17 mouse cellular contexts compared by ENCODE assay signal in genomic region chr5:119802617-119803410, GRCm38 (mm10). TPM values are rescaled to one million over a fixed set of nuclear protein-coding genes. Genes with fewer than 3 reads are reported as not detected.
DNase-seq lines count a peak whose midpoint lies in the region; ATAC-seq and TF ChIP-seq lines count a peak whose summit lies in the region.
"Had no signal": no experiment of that assay in that cellular context is flagged by ENCODE, and none has a peak within 500 bp of the region (broad histone marks: within the 10 kb centered on the region; RNA-seq: fewer than 3 reads in every experiment).

No protein-coding gene starts in this region.

- no peak for TF ChIP-seq EP300 in lung, postnatal 0 days (IDR thresholded peaks at IDR 0.05)

- peak overlapping the region; percentile 89 for H3K9ac ChIP-seq in heart, embryonic 13.5 days
- peak overlapping the region; percentile 77 for H3K9ac ChIP-seq in lung, embryonic 16.5 days (ENCODE audit: low read length)
- H3K9ac ChIP-seq in lung, postnatal 0 days (replicated peaks; ENCODE audit: low read depth) = peak overlapping the region; percentile 63; the same call in 1 of the 2 replicates
- H3K9ac ChIP-seq: liver, embryonic 14.5 days; midbrain, embryonic 12.5 days had no signal

- H3K27ac ChIP-seq in heart, embryonic 13.5 days (replicated peaks) = peak overlapping the region; percentile 89
- H3K27ac ChIP-seq in lung, embryonic 16.5 days (ENCODE audit: low read length) = peak overlapping the region; percentile 97
- no peak overlapping the region for H3K27ac ChIP-seq in embryonic facial prominence, embryonic 10.5 days (replicated peaks)
- peak overlapping the region; percentile 88 for H3K27ac ChIP-seq in lung, postnatal 0 days (ENCODE audit: low read length)
- H3K27ac ChIP-seq: liver, embryonic 14.5 days; midbrain, embryonic 12.5 days had no signal

- peaks cover 50% of the 10 kb centered on the region for H3K4me1 ChIP-seq in heart, embryonic 13.5 days
- H3K4me1 ChIP-seq in lung, embryonic 16.5 days (replicated peaks; ENCODE audit: control insufficient read depth, insufficient read depth, low read length) = peaks cover 27% of the 10 kb centered on the region
- H3K4me1 ChIP-seq in embryonic facial prominence, embryonic 10.5 days = 0 out of 2 replicates have a peak, but pooled peaks cover 2% of the 10 kb centered on the region
- no peaks in the 10 kb centered on the region for H3K4me1 ChIP-seq in lung, postnatal 0 days (ENCODE audit: insufficient read depth, low read depth, low read length)
- H3K4me1 ChIP-seq: midbrain, embryonic 12.5 days had no signal

- 5% methylated on average over 27 of the region's 27 CpGs for WGBS in heart, embryonic 13.5 days
- 4% methylated on average over 27 of the region's 27 CpGs for whole genome bisulfite sequencing in lung, embryonic 16.5 days
- WGBS in embryonic facial prominence, embryonic 10.5 days = under 1% methylated on average over 27 of the region's 27 CpGs
- 6% methylated on average over 27 of the region's 27 CpGs for WGBS in lung, postnatal 0 days

- peak overlapping the region; percentile 55 for H3K4me3 ChIP-seq in heart, embryonic 13.5 days
- H3K4me3 ChIP-seq in lung, embryonic 16.5 days (ENCODE audit: low read length) = peak overlapping the region; percentile 50
- no peak overlapping the region for H3K4me3 ChIP-seq in embryonic facial prominence, embryonic 10.5 days
- H3K4me3 ChIP-seq in lung, postnatal 0 days (ENCODE audit: low read depth, low read length) = peak overlapping the region; percentile 44
- H3K4me3 ChIP-seq: midbrain, embryonic 12.5 days had no signal

- H3K9me3 ChIP-seq in heart, embryonic 13.5 days = no peaks in the 10 kb centered on the region
- no peaks in the 10 kb centered on the region for H3K9me3 ChIP-seq in lung, embryonic 16.5 days (ENCODE audit: control insufficient read depth, low read length)
- no peaks in the 10 kb centered on the region for H3K9me3 ChIP-seq in embryonic facial prominence, embryonic 10.5 days
- H3K9me3 ChIP-seq in lung, postnatal 0 days (ENCODE audit: low read length) = no peaks in the 10 kb centered on the region
- H3K9me3 ChIP-seq: midbrain, embryonic 12.5 days had no signal

- ATAC-seq in heart, embryonic 13.5 days (ENCODE audit: extremely low read depth, insufficient number of reproducible peaks, low FRiP score, low TSS enrichment) = no peak
- 0 out of 2 replicates have a peak, but pooled peaks have one; percentile 7 for ATAC-seq in lung, embryonic 16.5 days (ENCODE audit: low read depth)
- ATAC-seq in lung, postnatal 0 days = no peak
- ATAC-seq: activated CD4-positive, CD25-positive, alpha-beta regulatory T cell, adult 4 months; inflammation-experienced regulatory T-cells, adult 6 months had no signal

- H3K27me3 ChIP-seq in heart, embryonic 13.5 days (replicated peaks) = peaks cover 100% of the 10 kb centered on the region
- H3K27me3 ChIP-seq in lung, embryonic 16.5 days (ENCODE audit: control insufficient read depth, insufficient read depth, low read depth, low read length) = peaks cover 90% of the 10 kb centered on the region
- peaks cover 100% of the 10 kb centered on the region for H3K27me3 ChIP-seq in embryonic facial prominence, embryonic 10.5 days (replicated peaks; ENCODE audit: low read depth, poor library complexity, severe bottlenecking)
- peaks cover 57% of the 10 kb centered on the region for H3K27me3 ChIP-seq in lung, postnatal 0 days (replicated peaks; ENCODE audit: insufficient read depth, low read length)

- DNase-seq in heart, postnatal 4 days = no peak
- no peak for DNase-seq in lung, adult 18-20 months
- peak; percentile 30 for DNase-seq in embryonic facial prominence, embryonic 10.5 days (ENCODE audit: low spot score)
- DNase-seq in lung, postnatal 0 days (ENCODE audit: low spot score) = no peak
- DNase-seq in frontal cortex, adult 2 months (ENCODE audit: extremely low spot score in 1 of 2, low spot score in 1 of 2) = no peak
- no peak for DNase-seq in kidney, adult 18-20 months
- DNase-seq: cerebellum, adult 11 months; kidney, postnatal 10 days; layer of hippocampus, adult 9-11 months; thymus, postnatal 25 days had no signal

- no peaks in the 10 kb centered on the region for H3K36me3 ChIP-seq in heart, embryonic 13.5 days
- H3K36me3 ChIP-seq in lung, embryonic 16.5 days (ENCODE audit: control insufficient read depth, insufficient read depth, low read length) = no peaks in the 10 kb centered on the region
- H3K36me3 ChIP-seq in embryonic facial prominence, embryonic 10.5 days (replicated peaks) = no peaks in the 10 kb centered on the region
- H3K36me3 ChIP-seq in lung, postnatal 0 days (ENCODE audit: insufficient read depth, low read length) = no peaks in the 10 kb centered on the region
- H3K36me3 ChIP-seq: midbrain, embryonic 12.5 days had no signal

- H3K4me2 ChIP-seq in heart, embryonic 13.5 days = peak overlapping the region; percentile 81
- H3K4me2 ChIP-seq in lung, embryonic 16.5 days (ENCODE audit: low read depth, low read length) = peak overlapping the region; percentile 54
- H3K4me2 ChIP-seq in lung, postnatal 0 days (replicated peaks; ENCODE audit: low read depth, low read length) = peak overlapping the region; percentile 55
- H3K4me2 ChIP-seq: midbrain, embryonic 12.5 days had no signal

- TF ChIP-seq CTCF in lung, postnatal 0 days (IDR thresholded peaks at IDR 0.05) = no peak

RNA-seq across cellular contexts. Expression of gene Tbx5, which starts 29.7 kb away (rescaled TPM):
- polyA plus RNA-seq in heart, embryonic 13.5 days (2015; fragmentation: Nextera tagmentation; extraction: Ambion mirVana) = 31.3 and 38.4 TPM in 2 replicates
- 10 to 100 TPM; 36.3 to 36.6 TPM for total RNA-seq in heart, postnatal 4 days (2021)
- polyA plus RNA-seq in lung, embryonic 16.5 days (2015; fragmentation: Nextera tagmentation; extraction: Ambion mirVana) = 53.0 and 58.7 TPM in 2 replicates
- polyA plus RNA-seq in embryonic facial prominence, embryonic 10.5 days (2016; fragmentation: Nextera tagmentation; extraction: Ambion mirVana) = 0.45 and 0.98 TPM in 2 replicates
- 25.3 and 26.7 TPM in 2 replicates for polyA plus RNA-seq in lung, postnatal 0 days (2015; fragmentation: Nextera tagmentation; extraction: Ambion mirVana)
- not detected in 2 replicates for polyA plus RNA-seq in frontal cortex, adult 2 months (2012; rRNA removed)
- total RNA-seq: left cerebral cortex, postnatal 10 days had no signal
- polyA plus RNA-seq: activated CD4-positive, CD25-positive, alpha-beta regulatory T cell, adult 4 months; inflammation-experienced regulatory T-cells, adult 6 months had no signal

Comparison
In these comparisons a context has a peak if more than half of its experiments do, and no peak if none do; other contexts are left out.
1. RNA of gene Tbx5, which starts 29.7 kb away (polyA plus RNA-seq): 53.0 to 58.7 TPM in lung, embryonic 16.5 days, 31.3 to 38.4 TPM in heart, embryonic 13.5 days and 25.3 to 26.7 TPM in lung, postnatal 0 days; 0.45 to 0.98 TPM in embryonic facial prominence, embryonic 10.5 days and not detected in frontal cortex, adult 2 months; every median in the first group is over 10 times any median in the second.
2. Peak in every context shown above with its lines, with median percentiles within 50 percentile points of each other: H3K4me2 ChIP-seq and H3K9ac ChIP-seq.